Mouse (Mus musculus) spleen, adult 2 months (tissue): ENCODE measurements at regions not wholly inside any gene's neighbourhood (a gene's known extent, or its start where the extent isn't known, plus 50 kb on each side); places are given as distances from the start of the nearest gene placed in this dataset.

Experiments
- CTCF ChIP-seq: fragments of 200-500 bp; IDR thresholded peaks from 2 replicates; pipeline ENCODE4 v1.5.1; 2011; ENCODE audit warnings: mild to moderate bottlenecking, inconsistent platforms; ENCODE audit not compliant: insufficient read depth, insufficient read length, insufficient replicate concordance; ENCODE audit errors: extremely low read depth
- POLR2A ChIP-seq: fragments of 200-500 bp; IDR thresholded peaks from 2 replicates; pipeline ENCODE4 v1.6.1; 2011; ENCODE audit warnings: low read depth, low read length, inconsistent platforms

DNA sequence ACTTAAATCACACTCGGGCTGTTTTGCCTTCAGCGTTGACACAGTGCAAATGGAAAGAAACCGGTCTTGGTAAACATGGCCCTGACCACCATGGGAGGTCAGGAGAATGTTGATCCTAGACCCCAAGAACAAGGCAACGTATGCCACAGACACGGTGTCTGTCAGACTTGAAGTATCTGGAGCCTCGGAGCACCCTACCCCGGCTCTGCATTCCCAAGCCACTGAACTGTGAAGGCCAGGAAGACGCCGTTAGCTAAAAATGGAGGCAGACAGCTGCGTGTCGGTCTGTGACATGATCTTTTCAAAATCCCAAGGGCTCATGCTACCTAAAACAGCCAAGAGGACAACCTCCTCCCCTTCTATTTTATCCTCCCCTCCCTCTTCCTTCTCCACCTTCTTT is 282.0 kb downstream of the Sox4 start:
- TF ChIP-seq POLR2A (no peak), CTCF (no peak)
